Mouse (Mus musculus): ENCODE data around the gene Patj.

Patj gene

GRCm38 (mm10) chr4:98635140-98635837 is 239.7 kb downstream of the Patj start:
- no peak for DNase-seq (ENCODE audit: extremely low spot score, low read depth, low spot score)

DNA sequence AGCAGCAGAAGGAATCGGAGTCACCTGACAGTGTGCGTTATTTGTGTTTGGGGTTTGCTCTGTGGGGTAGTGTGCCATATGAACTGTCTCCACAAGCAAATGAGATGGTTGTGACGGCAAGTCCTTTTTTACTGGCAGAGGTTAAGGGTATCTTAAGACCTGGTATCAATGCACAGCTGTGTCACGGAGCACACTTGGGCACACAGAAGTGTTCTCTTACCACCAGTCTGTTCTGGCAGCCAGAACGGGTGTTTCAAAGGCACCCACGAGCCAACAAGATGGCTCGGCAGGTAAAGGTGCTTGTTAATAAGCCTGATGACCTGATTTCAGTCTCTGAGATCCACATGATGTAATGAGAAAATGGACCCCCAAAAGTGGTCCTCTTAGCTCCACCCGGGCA is 243.1 kb downstream of the Patj start:
- no peak for DNase-seq (ENCODE audit: extremely low spot score, low read depth, low spot score)

- DNase-seq (ENCODE audit: extremely low spot score, low read depth, low spot score), result no peak
These were observed 258.1 kb downstream of the Patj start for GRCm38 (mm10) chr4:98653650-98654049.

DNA sequence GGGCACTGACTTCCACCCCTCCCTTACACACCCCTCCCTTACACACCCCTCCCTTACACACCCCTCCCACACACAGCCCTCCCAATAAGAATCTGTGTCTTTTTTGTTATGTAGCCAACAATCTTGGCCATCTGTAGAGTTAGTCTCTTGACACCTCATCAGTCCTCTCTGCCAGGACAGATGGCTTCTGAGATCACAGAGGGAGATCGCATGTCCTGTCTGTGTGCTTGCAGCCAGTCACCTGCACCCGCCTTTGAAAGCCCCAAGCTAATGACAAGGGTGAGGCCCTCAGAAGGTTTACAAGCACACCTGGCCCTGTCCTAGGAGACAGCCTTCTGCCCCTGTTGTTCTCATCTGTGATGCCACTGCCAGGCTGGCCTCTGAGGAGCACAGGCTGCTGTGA is 258.8 kb downstream of the Patj start:
- no peak for DNase-seq (ENCODE audit: extremely low spot score, low read depth, low spot score)

DNA sequence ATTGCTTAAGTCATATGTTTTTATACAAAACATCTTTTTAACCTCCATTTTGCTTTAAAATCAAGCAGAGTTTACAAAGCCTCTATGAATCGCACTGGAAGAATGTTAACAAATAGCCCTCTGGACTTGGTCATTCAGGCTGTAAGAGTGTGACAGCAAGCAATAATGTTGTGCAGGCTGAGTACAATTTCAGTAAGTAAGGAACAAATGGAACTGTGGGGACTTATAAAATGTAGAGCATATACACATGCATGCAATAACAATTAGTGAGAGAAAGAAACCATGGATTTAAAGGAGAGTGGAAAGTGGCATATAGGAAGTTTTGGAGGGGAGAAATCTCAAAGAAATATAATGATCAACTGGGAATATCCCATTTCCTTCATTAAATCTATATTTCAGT is 261.2 kb downstream of the Patj start:
- no peak for DNase-seq (ENCODE audit: extremely low spot score, low read depth, low spot score)

GRCm38 (mm10) chr4:98659032-98659431 is 263.4 kb downstream of the Patj start:
- DNase-seq (ENCODE audit: extremely low spot score, low read depth, low spot score), result no peak

DNA sequence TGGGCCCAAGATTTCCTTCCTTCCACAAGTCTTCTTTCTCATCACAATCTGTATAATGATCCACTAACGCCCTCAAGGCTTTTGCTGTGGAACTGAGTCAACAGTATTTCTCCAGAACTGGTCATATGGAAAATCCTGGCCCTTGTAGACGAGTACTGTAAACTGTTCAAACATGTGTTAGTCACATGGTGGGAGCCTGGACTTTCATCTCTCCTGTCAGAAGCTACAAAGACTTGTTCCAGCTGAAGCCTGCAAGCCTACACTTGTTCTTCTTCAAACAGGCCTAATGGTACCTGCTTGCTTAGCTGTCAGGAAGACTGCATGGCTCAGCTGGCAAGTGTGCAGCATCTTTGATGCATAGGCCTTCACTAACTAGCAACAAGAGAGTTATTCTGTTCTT is 264.9 kb downstream of the Patj start:
- no peak for DNase-seq (ENCODE audit: extremely low spot score, low read depth, low spot score)

GRCm38 (mm10) chr4:98665884-98666283 is 270.3 kb downstream of the Patj start:
- no peak for DNase-seq (ENCODE audit: extremely low spot score, low read depth, low spot score)

DNA sequence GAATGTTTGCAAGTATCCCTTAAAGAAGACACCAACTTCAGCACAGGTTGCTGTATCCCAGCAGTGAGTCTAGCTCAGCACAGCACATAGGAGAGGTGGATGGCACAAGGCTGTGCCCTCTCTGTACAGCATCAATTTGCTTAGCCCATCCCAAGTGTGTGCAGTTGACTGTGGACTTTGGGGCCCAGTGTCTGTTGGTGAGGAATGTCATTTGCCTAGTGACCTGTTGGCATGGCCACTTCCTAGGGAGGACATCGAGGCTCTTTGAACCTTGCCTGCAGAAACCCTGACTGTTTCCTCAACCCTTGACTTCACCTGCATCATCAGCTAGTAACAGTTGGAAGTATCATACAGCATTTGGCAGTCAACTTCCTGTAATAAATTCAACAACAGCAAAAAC is 270.9 kb downstream of the Patj start:
- DNase-seq (ENCODE audit: extremely low spot score, low read depth, low spot score), result no peak

DNA sequence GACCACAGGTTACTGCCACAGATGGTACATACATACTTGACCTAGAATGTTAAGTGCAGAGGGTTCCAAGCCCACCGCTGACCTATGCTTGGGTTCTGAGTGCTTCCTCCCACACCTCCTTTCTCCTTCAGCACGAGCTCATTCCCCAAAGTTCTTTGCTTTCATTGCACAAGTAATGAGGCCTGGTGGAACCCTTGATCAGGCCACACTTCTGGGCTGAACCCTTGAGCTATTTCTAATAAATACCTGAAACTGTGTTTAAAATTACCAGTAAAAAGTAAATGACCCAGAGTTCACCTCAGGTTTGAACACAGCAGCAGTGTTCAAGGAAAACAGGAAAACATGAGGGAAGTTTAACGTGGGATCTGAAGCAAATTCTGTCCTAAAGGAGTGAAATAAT is 271.4 kb downstream of the Patj start:
- DNase-seq (ENCODE audit: extremely low spot score, low read depth, low spot score), result no peak

DNA sequence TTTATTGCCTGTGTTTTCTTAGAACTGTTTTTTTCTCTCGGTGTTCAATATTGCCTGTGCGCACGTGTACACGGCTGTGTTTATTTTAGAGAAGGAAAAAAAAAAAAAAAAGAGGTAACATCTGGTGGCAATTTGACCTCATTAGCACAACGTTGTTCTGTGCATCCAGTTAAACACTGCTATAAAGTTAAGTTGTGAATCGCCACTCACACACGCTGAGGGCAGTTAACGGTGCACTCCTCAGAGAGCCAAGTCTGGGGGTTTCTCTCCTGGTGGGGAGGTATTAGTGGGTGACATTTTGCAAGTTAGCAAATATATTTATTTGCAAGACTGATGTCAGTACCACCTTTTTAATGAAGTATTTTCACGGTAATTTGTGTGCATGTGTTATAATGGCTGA is 281.9 kb downstream of the Patj start:
- peak; percentile 86 for DNase-seq (ENCODE audit: extremely low spot score, low read depth, low spot score)

DNA sequence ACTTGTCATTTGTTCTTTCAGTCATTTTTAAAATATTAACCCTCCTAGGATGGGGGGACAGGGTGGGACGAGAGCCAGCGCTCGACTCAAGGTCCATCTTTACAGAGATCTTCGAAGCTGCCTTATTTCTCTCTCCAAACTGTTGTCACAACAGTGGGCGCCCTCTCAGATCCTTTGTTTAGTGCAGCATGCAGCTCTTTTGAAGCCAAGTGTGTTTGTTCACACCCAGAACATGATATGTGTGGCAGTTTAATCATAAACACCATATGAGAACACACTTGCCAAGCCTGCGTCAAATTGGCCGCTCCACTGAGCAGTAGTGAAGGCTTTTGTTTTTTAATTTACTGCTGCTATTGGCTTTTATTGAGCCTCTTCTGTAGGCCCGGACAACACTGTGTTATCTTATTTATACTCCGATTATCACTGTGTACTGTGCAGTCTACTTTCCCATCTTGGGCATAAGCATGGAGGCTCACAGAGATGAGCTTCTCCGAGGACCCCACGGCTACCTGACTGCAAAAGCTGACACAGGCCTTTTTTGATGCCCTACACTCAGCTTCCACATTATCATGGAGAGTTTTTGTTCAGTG is 291.2 kb downstream of the Patj start:
- no peak for DNase-seq (ENCODE audit: extremely low spot score, low read depth, low spot score)

DNA sequence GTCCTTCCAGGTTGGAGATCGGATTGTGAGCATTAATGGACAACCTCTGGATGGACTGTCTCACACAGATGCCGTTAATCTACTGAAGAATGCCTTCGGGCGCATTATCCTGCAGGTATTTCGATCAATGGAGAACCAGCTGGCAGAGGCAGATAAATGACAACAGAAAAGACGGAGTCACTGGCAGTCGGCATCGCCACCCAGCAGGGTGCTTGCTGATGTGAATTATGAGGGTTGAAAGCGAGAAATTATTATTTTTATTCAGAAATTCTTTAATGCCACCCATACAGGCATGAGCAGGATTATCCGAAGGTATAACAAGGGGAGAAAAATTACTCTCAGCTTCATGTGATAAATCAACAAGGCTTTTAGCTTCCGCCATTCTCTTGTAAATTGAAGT is 292.5 kb downstream of the Patj start:
- no peak for DNase-seq (ENCODE audit: extremely low spot score, low read depth, low spot score)

DNA sequence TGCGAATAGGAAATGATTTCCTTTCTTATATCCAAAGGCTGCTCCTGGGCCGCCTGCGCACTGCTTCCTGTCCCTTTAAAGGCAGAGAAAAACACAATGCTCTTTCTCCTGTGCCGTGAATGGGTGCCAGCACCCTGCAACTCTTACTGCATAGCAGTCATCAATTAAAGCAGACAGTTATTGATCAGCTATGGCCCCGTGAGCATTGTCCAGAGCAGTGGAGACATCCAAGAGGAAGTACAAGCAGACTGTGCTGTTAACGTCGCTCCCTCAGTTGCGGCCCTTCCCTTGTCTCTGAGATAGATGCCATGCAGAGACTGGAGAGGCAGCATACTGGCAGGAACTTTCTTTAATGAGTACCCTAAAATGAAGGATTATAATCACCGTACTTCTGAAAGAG is 292.9 kb downstream of the Patj start:
- no peak for DNase-seq (ENCODE audit: extremely low spot score, low read depth, low spot score)

GRCm38 (mm10) chr4:98689988-98690387 is 294.4 kb downstream of the Patj start:
- no peak for DNase-seq (ENCODE audit: extremely low spot score, low read depth, low spot score)

DNA sequence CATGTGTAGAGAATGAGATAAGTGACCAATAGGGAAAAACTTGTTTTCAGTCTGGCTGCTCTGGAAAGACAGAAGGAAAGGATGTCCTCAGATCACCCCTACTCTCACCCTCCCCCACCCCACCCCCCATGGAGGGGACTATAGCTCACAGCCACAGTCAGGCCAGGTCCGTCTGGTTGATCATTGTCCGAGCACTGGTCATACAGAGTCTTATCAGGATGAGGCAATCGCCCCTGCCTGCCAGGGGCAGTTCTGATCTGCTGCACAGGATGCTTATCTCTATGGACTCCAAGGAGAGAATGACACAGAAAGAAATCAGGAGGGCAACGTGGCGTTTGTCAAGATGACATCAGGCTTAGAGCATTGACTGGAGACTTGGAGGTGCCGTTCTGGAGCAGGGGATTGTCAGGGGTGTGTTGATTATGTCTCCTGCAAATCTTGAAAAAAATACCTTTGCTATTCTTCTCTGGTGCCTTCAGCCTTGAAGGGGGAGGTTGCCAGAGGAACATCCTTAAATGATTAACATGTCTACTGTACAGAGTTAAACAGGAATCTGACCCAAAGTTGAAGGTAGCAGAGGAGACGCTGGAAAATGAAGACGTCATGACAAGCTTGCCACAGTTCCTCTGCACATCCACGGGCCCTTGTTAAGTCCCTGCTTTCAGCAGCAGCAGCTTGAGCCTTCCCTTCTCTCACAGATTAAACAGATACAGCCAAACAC is 298.0 kb downstream of the Patj start:
- DNase-seq (ENCODE audit: extremely low spot score, low read depth, low spot score), result no peak

- DNase-seq (ENCODE audit: extremely low spot score, low read depth, low spot score), result no peak
These were observed 302.3 kb downstream of the Patj start for GRCm38 (mm10) chr4:98697932-98698331.

DNA sequence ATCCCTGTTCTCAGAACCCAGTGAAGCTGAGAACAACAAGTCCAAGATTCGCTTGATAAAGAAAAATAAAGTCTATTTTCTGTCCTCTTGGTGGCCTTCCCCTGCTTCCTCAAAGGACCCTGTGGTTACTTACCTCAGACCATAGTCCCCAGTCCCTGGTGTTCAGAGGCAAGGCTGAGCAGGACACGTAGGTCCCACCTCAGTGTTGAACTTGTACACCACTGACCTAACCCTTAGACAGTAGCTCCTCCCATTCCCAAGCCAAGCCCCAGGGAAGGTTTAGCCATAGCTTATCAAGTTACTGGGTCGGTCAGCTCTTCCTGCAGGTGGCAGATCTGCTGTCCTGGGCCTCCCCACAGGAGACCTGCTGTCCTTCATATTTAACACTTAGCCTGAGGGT is 303.3 kb downstream of the Patj start:
- DNase-seq (ENCODE audit: extremely low spot score, low read depth, low spot score), result no peak

- no peak for DNase-seq (ENCODE audit: extremely low spot score, low read depth, low spot score)
These were observed 304.6 kb downstream of the Patj start for GRCm38 (mm10) chr4:98700156-98700555.

DNA sequence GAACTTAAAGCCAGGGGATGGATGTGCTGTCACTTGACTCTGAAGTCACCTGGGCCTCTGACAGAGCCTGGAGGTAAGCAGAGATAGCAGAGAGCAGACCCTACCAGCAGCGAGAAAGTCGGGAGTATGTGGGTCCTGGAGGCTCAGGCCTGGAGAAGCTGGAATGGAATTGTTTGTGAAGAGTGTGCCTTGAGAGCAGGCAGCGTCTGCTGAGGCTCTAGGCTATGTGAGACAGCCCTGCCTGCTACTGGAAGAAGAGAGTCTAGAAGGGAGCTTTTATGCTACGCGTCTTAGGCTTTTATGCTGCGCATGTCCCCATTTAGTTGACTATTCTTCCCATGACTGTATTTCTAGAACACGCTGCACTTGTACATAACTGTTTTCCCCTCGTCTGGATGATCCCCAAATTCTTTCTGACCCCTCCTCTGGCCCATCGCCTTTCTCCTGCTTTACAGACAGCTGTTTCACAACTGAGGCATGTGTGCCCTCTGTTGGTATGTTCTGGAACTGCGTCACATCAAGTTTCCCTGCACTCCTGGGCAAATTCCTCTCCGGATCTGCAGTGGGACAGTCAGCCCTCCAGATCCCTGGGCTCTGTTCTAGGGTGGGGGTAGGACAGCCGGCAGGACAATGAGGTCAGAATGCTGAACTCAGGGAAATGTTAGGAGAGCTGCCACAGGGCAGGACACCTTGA is 306.8 kb downstream of the Patj start:
- DNase-seq (ENCODE audit: extremely low spot score, low read depth, low spot score), result peak; percentile 89

DNA sequence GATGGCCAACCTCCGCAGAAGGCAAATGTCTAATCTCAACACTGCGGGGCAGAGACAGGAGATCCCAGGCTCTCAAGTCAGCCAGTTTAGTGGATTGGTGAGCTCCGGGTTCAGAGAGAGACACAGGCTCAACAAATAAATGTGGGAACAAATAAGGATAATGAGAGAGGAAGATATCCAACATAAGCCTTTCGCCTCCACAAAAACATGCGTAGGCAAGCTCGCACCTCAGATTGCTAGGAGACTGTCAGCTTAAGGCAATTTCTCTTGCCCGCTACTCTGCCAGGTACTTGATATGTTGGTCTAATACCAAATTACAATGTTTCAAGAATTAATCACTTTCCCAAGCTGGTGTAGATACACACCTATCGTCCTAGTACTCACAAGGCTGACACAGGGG is 315.3 kb downstream of the Patj start:
- no peak for DNase-seq (ENCODE audit: extremely low spot score, low read depth, low spot score)

Data from hindlimb bud, embryonic 11.5 days (tissue).